Mouse (Mus musculus) cerebellum, postnatal 25 days (tissue): ENCODE measurements around the gene Kcna3.

Experiments used
- DNase-seq, 2 experiments: peaks; one replicate each; pipeline ENCODE4 v3.0.0; 2021; ENCODE audit warnings: mixed read lengths in 2 of 2

Kcna3 gene

DNA sequence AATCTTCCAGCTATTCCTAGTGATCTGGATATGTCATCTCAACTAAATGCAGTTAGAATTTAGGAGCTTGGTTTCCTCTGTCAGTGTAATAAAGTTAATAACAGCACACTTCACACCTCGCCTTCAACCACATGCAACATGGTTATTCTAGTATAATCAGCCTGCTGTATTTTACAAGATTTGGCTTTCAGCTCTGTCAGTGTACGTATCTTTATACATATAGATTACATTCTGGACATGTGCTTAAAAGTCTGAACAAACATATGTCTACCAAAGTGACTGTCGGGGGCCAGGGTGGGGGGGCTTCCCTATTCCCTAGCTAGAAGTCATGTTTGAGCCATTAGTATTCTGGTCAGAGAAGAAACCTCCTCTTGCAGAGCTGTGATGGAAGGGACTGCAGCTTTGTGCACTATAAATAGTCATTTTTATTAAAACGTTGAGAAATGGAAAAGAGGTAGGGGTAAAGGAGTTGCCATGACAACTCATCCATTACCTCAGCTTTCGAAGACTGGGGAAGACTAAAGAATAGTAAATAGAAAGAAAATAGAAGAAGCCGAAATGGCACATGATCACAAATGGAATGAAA is 29.6 kb downstream of the Kcna3 start:
- DNase-seq = no peak

DNA sequence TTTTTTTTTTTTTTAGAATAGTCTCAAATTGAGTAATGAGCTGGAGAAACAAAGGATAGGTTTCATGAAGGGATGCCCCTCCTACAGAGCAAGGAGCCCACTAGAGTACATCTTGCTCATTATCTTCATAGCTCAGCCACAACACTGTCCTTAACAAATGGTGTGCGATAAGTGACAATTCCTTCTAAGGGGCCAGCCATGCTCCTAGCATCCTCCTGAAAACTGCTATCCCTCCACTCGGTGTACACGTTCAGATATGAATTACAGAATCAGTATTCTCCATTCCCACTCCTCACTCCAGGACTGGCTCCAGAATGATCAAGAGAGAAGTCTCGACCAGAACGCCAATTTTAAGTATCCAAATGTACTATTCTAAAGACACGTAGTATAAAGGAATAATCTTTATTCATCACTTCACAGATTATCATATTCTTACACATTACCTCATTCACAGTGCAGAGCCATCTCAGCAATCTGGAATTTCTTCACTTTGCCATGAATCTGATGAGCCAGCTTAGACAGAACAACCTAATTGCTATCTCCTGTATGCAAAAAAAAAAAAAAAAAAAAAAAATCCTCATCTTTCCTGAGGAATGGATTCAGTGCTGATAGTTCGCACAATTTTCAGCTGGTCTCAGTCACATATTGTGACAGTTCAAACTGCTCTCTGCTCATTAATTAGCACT is 30.3 kb downstream of the Kcna3 start:
- no peak for DNase-seq

DNA sequence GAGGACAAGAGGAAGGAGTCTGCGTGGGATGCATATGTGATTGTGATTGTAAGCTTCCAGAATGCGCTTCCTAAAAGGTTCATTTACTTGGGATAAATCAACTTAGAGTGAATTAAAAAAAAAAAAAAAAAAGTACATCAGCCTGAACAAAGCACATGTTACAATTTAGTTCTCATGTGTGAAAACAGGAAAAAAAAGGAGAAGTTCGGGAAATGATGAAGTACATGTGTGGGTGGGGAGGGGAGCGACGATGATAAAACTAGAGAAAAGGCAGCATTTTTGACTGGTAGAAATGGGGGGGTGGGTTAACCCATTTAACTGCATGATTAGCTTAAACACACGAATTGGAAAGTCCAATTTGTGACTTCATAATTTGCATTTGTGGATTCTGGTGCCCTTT is 31.3 kb downstream of the Kcna3 start:
- DNase-seq = no peak

DNA sequence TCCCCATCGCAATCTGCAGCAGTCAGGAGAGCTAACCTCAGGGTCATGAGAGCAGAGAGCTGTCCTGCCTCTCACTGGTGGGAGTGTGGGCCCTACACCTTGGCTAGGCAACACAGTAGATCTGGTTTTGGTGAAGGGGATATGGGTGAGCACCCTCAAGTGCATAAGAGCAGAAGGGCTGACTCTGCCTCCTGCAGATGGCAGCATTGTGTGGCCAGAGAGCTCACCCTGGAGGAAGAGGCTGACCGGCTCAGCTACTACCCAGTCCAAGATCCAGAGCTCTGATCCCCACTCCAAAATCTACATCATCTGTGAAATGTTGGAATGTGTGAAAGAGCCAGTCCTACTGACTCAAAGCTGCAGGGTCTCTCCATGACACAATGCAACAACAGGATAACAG is 37.9 kb downstream of the Kcna3 start:
- DNase-seq = no peak

DNA sequence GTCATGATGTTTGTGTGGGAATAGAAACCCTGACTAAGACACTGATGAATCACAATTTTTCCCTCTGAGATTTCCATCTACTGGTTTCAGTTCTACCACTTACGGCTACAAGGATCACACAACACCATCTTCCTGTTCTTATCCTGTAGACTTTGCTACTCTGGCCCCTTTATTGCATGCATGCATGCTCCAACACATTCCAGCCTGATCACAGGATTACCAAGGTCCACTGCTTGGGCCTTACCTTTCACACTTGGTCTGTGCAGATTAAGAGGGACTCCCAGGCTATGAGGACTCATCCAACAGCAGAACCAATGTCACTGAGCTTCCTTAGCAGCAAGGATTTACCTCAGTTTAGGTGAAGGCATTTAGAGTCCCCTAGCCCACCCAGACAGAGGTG is 39.7 kb downstream of the Kcna3 start:
- DNase-seq = no peak

DNA sequence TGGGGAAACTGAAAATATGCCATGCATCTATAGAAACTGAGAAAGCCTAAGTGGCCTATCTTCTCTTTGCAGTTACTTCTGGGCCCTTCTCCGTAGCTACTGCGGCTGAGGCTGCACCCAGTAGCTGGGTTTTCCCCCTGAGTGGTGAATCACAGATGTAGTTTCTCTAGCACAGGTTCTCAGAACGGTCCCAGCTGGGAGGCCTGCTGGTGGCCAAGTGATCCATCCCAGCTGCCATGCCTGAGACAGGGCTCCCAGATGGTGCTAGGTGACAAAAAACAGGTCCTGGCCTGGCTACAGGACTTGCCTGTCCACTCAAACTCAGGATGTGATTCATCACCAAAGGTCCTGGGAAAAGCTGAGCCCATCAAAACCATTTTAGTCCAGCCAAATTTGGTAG is 40.7 kb downstream of the Kcna3 start:
- DNase-seq = no peak

DNA sequence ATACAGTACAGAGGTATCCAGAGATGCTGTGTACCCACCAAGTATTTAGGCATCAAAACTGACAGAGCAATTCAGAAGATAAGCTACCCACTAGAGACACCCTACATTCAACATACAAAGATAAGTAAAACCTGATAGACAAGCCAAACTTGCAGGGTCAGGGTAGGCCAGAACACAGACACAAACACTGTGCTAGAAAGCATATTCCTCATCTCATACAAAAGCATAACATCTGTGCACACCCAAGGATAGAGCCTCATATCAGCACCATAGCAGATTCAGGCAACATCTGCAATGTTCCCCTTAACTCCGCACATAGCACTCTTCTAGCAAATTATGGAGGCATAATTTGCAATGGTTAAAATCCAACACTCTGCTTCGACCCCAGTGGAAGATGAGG is 41.1 kb downstream of the Kcna3 start:
- DNase-seq = no peak

DNA sequence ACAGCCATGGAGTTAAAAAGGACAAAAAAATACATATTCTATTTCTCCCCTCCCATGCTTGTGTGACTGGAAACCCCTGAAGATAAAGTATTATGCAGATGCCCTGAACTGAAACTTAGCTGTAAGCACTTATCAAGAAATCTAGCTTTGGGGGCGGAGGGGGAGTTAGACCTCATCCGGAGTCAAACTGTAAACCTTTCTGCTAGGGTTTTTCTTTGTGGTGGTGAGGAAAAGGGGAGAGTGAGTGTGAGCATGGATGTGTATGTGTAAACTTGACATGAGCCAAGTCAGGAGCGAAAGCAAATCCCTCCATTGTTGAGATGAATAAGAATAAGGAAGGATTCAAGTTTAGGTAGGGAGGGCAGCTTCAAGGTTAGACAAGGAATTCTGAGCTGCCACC is 44.8 kb downstream of the Kcna3 start:
- DNase-seq = no peak

DNA sequence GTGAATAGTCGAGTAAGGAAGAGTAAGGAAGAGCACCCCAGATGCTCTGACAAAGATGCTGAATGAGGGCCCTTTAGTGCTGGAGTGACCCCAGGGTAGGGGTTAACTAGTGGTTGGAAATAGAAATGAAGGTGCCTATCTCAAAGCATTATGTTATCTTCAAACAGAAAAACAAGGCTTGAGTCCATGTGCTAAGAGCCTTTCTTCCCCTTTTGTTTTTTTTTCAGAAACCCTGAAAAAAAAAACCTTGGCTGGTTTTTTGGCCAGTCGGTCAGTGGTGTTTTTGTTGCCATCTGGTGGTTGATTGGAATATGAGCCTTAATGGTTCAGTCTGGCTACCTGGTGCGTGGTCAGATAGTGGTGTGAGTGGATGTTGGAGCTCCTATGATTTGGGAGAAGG is 45.3 kb downstream of the Kcna3 start:
- DNase-seq = peak; percentile 11 to 52

DNA sequence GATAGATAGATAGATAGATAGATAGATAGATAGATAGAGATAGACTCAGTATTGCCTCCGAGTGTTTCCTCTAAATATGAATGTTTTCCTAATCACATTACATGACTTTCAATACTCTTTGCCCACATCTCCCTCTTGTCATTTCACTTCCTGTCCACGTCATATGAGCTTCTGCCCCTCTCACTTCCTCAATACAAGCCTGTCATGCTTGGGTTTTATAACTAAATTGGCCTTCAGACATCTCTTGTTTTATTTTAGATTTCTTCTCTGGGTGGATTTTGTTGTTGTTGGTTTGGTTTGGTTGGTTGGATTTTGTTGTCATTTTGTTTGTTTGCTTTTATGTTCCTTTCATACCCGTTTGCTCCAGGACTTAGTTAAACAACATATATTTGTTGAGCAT is 48.6 kb downstream of the Kcna3 start:
- DNase-seq = no peak

DNA sequence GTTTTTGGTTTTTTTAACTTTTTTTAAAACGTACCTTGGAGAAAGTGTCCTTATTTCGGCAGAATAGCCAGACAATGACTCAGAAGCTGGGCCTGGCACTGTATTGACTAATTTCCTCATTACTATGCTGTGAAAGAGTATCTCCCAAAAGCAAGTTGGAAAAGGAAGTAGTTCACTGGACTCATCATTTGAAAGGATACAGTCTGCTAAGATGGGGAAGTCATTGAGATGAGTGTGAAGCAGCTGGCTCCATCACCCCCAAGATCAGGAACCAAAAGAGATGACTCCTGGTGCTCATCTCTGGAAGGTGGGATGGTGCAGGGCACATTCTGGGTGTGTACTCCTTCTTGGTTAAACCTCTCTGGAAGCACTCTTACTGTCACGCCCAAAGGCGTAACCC is 51.4 kb downstream of the Kcna3 start:
- DNase-seq = no peak
